Comparison of ENCODE assay signal across 17 mouse cellular contexts in the genomic region with DNA sequence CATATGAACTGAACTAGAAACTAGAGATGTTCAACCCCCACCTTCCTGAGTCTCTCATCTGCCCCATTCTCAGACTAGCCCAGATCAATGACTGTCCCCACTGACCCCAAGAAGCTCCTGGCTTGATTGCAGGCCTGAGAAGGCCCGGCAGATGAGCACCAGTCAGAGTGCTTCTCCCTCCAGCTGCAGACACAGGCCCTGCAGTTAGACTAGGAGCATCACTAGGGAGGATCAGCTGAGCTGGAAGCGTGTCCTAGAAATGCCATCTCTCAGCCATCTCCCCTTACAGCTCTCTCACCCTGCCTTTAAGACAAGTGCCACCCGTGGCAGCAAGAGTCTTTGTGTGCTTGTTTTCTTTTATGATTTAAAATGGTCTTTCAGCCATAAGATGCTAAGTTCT.
"Had no signal": no experiment of that assay in that cellular context is flagged by ENCODE, and none has a peak within 500 bp of the region (broad histone marks: within the 10 kb centered on the region; RNA-seq: fewer than 3 reads in every experiment).

No protein-coding gene starts in this region.

- H3K4me2 ChIP-seq: lung, embryonic 14.5 days; midbrain, embryonic 12.5 days; midbrain, embryonic 15.5 days; neural tube, embryonic 13.5 days; neural tube, embryonic 15.5 days had no signal

- H3K9me3 ChIP-seq: midbrain, embryonic 10.5 days; midbrain, embryonic 12.5 days; midbrain, embryonic 15.5 days; neural tube, embryonic 13.5 days; neural tube, embryonic 15.5 days had no signal

- H3K27me3 ChIP-seq: midbrain, embryonic 12.5 days; midbrain, embryonic 15.5 days; neural tube, embryonic 13.5 days; neural tube, embryonic 15.5 days had no signal

- H3K4me3 ChIP-seq: midbrain, embryonic 10.5 days; midbrain, embryonic 12.5 days; midbrain, embryonic 15.5 days; myocyte; neural tube, embryonic 13.5 days; neural tube, embryonic 15.5 days had no signal

- ATAC-seq: midbrain, embryonic 15.5 days had no signal

- H3K9ac ChIP-seq: lung, embryonic 14.5 days; midbrain, embryonic 12.5 days; midbrain, embryonic 15.5 days; neural tube, embryonic 13.5 days; neural tube, embryonic 15.5 days had no signal

- H3K4me1 ChIP-seq: midbrain, embryonic 10.5 days; midbrain, embryonic 12.5 days; neural tube, embryonic 13.5 days had no signal

- H3K27ac ChIP-seq: midbrain, embryonic 10.5 days; midbrain, embryonic 12.5 days; midbrain, embryonic 15.5 days; neural tube, embryonic 13.5 days; neural tube, embryonic 15.5 days had no signal

- DNase-seq: lung, adult 18-20 months; lung, postnatal 10 days; lung, postnatal 4 days; right cerebral cortex, adult 18-20 months; right cerebral cortex, postnatal 25 days; right cerebral cortex, postnatal 4 days; spleen, adult 18-20 months; thymus, adult 18-20 months; thymus, postnatal 14 days; thymus, postnatal 36 days had no signal

- H3K36me3 ChIP-seq: midbrain, embryonic 10.5 days; midbrain, embryonic 12.5 days; midbrain, embryonic 15.5 days; neural tube, embryonic 13.5 days; neural tube, embryonic 15.5 days had no signal
